Mouse (Mus musculus): ENCODE measurements around the gene Tex2. TPM values are rescaled to one million over a fixed set of nuclear protein-coding genes. Genes with fewer than 3 reads are reported as not detected.
A peak's percentile ranks its signal among the peaks of the same experiment; 100 is the strongest.

The Tex2 gene
- polyA plus RNA-seq, 1 experiment from 2014 or later, result 7.8 TPM

DNA sequence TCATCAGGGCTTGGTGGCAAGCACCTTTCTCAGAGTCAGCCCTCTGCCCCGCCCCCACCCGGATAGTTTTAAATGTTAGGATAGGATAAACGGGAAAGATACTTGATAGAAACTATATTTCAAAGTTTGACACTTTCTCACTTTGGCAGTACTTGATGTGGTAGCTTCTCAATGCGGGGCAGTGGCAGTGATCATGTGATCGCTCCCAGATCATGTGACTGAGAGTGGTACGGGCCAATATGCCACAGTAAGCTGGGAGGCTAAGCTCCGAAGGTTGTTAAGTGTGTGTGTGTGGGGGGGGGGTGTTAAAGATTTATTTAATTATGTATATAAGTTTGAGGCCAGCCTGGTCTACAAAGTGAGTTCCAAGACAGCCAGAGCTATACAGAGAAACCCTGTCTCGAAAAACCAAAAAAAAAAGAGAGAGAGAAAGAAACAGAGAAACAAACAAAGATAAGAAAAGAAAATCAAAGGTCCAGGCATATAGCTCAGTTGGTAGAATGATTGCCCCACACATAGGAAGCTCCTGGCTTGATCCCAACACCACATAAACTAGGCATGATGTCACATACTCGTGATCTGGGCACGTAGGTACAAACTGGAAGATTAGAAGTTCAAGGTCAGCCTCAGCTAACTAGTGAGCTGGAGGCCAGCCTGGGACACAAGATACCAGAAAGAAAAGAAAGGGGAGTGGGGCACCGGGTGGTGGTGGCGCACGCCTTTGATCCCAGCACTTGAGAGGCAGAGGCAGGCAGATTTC, 4.8 kb upstream of the Tex2 start:
- H3K4me3 ChIP-seq (replicated peaks), result no peak overlapping the region
- H3K9ac ChIP-seq (replicated peaks), result no peak overlapping the region
- peaks cover 9% of the 10 kb centered on the region for H3K4me1 ChIP-seq (replicated peaks)
- H3K27ac ChIP-seq, result no peak overlapping the region
- no peaks in the 10 kb centered on the region for H3K9me3 ChIP-seq
- H3K27me3 ChIP-seq, result no peaks in the 10 kb centered on the region
- no peak for ATAC-seq (ENCODE audit: insufficient number of reproducible peaks, insufficient read depth, low FRiP score, low TSS enrichment, low read depth)
- no peaks in the 10 kb centered on the region for H3K36me3 ChIP-seq
- 81% methylated on average over 13 of the region's 13 CpGs for WGBS
- no peak overlapping the region for H3K4me2 ChIP-seq

DNA sequence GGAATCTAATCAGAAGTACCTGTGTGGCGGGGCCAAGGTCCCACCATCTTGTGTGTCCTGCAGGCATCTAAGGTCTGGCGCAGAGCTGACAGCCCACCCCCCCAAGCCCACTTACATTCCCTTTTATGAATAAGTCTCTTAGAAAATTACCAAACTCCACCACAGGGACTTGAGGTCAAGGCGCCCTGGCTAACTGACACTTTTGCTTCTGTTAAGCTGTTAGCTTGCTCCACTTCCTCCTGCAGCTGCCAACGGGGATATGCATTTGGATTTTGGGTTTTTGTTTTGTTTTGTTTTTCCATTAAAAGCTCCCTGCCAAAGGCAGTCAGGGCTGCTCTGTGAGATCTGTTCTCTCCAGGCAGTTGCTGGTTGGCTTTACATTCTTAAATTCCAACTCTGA, 2.3 kb upstream of the Tex2 start:
- no peak overlapping the region for H3K27ac ChIP-seq
- no peaks in the 10 kb centered on the region for H3K9me3 ChIP-seq
- H3K4me1 ChIP-seq (replicated peaks), result peaks cover 16% of the 10 kb centered on the region
- H3K27me3 ChIP-seq, result peaks cover 6% of the 10 kb centered on the region; the same call in 1 of the 2 replicates
- no peaks in the 10 kb centered on the region for H3K36me3 ChIP-seq
- ATAC-seq (ENCODE audit: insufficient number of reproducible peaks, insufficient read depth, low FRiP score, low TSS enrichment, low read depth), result no peak
- H3K4me2 ChIP-seq, result no peak overlapping the region
- H3K9ac ChIP-seq (replicated peaks), result no peak overlapping the region
- no peak overlapping the region for H3K4me3 ChIP-seq (replicated peaks)
- WGBS, result 73% methylated on average over 4 of the region's 4 CpGs

DNA sequence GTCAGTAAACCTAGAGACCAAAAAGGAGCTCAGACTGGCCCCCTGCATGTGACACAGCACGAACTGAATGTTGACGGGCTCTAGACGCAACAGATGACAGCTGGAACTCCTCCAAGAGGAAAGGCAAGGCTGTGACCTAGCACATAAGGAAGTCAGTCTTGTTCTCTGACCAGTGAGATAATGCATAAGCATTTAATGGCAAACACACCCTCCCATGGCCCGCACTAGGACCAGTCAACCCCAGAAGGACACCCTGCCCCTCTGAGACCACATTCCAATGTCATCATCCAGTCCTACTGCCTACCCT, 1.1 kb upstream of the Tex2 start:
- no peak overlapping the region for H3K4me2 ChIP-seq
- H3K4me3 ChIP-seq (replicated peaks), result no peak overlapping the region
- no peaks in the 10 kb centered on the region for H3K36me3 ChIP-seq
- WGBS, result 81% methylated on average over 4 of the region's 4 CpGs
- peaks cover 6% of the 10 kb centered on the region; the same call in 1 of the 2 replicates for H3K27me3 ChIP-seq
- H3K4me1 ChIP-seq (replicated peaks), result peaks cover 19% of the 10 kb centered on the region
- no peak overlapping the region for H3K9ac ChIP-seq (replicated peaks)
- no peaks in the 10 kb centered on the region for H3K9me3 ChIP-seq
- H3K27ac ChIP-seq, result no peak overlapping the region
- ATAC-seq (ENCODE audit: insufficient number of reproducible peaks, insufficient read depth, low FRiP score, low TSS enrichment, low read depth), result no peak

DNA sequence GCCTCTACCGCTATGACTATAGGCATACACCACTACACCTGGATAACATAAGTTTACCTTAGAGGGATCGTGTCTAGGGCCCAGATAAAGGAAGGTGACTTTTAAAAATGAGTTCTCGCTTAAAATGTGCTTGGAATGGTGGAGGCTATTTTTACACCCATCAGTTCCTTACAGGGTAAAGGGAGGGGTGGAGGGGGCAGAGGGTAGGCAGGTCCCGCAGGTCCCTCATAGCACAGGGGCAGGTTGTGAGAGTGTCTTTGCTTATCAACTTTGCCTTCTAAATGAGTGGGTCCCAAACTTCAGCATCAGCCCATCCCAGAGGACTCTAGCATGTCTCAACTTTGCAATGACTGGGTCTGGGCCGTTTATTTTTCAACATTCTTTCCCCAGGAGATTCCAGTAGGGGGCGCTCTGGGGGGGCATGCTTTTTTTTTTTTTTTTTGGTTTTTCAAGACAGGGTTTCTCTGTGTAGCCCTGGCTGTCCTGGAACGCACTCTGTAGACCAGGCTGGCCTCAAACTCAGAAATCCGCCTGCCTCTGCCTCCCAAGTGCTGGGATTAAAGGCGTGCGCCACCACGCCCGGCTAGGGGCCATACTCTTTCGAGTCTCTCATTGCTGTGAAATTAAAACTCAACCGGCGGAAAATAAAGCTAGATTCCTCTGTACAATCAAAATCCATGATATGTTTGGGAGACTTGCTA, 565 bp upstream of the Tex2 start:
- Histone ChIP-seq H3K27me3 (peaks cover 6% of the 10 kb centered on the region; the same call in 1 of the 2 replicates), H3K9ac (replicated peaks) (peak overlapping the region; percentile 55), H3K4me3 (replicated peaks) (peak overlapping the region; percentile 87), H3K4me2 (peak overlapping the region; percentile 89), H3K4me1 (replicated peaks) (peaks cover 21% of the 10 kb centered on the region), H3K36me3 (no peaks in the 10 kb centered on the region), H3K27ac (peak overlapping the region; percentile 82; the same call in 1 of the 2 replicates), H3K9me3 (no peaks in the 10 kb centered on the region)
- ATAC-seq (ENCODE audit: insufficient number of reproducible peaks, insufficient read depth, low FRiP score, low TSS enrichment, low read depth), result no peak
- WGBS, result 57% methylated on average over 15 of the region's 15 CpGs

DNA sequence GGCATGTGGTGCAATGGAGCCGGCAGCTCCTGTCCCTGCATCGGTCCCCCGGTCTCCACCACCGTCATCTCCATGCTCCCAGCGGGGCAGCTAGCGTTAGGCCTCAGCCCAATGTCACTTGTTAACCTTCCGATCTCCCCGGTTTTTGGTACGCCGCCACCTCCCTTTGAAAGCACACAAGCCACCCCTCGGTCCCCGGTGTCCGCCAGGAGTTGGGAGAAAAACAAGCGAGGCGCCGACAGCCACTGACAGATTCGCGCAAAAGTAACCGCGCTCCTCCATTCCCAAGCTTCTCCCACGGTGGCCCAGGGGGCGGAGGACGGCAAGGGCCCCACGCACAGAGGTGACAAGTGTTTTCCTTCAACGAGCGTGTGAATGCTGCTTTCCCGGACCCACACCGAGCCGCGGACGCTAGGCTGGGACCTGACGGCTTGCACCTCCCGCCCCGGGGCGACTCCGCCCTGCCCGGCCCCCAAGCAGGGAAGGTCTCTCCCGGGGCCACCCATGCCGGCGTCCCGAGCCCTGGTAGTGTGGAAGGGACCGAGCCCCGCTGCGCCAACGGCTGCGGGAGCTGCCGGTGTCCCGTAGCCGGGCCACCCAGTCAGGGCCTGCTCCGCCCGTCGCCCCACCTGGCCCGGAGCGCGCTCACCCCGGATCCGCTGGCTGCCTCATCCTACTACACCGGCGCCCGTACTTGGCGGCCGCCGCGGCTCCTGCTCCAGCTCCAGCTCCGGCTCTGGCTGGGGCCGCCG, 838 bp downstream of the Tex2 start:
- Histone ChIP-seq H3K4me3 (replicated peaks) (peak overlapping the region; percentile 87), H3K4me1 (replicated peaks) (peaks cover 21% of the 10 kb centered on the region), H3K4me2 (peak overlapping the region; percentile 89), H3K9ac (replicated peaks) (peak overlapping the region; percentile 89), H3K27ac (peak overlapping the region; percentile 56), H3K9me3 (no peaks in the 10 kb centered on the region), H3K27me3 (peaks cover 6% of the 10 kb centered on the region; the same call in 1 of the 2 replicates), H3K36me3 (no peaks in the 10 kb centered on the region)
- under 1% methylated on average over 65 of the region's 67 CpGs for WGBS
- ATAC-seq (ENCODE audit: insufficient number of reproducible peaks, insufficient read depth, low FRiP score, low TSS enrichment, low read depth), result no peak; the same call in 1 of the 2 replicates

DNA sequence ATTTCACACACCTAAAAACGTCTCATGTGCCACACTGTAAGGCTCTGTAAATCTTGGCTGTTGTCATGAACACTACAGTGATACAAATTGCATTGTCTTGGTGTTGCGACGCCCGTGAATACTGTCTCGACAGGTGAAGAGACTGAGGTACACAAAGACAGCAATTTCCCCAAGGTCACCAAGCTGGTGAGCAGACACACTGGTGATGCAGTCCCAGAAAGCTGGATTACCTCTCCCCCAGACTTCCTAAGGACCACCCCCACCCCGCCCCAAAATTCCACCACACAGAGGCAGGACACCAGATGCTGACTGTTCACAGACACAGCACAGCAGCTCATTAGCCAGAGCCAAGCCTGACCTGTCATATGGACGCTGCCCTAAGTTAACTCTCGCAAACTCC, 3.5 kb downstream of the Tex2 start:
- H3K4me3 ChIP-seq (replicated peaks), result no peak overlapping the region
- peaks cover 21% of the 10 kb centered on the region for H3K4me1 ChIP-seq (replicated peaks)
- H3K27me3 ChIP-seq, result peaks cover 6% of the 10 kb centered on the region; the same call in 1 of the 2 replicates
- no peaks in the 10 kb centered on the region for H3K9me3 ChIP-seq
- ATAC-seq (ENCODE audit: insufficient number of reproducible peaks, insufficient read depth, low FRiP score, low TSS enrichment, low read depth), result no peak
- H3K36me3 ChIP-seq, result peaks cover under 1% of the 10 kb centered on the region; the same call in 1 of the 2 replicates
- H3K4me2 ChIP-seq, result no peak overlapping the region
- no peak overlapping the region for H3K27ac ChIP-seq
- 49% methylated on average over 8 of the region's 8 CpGs for WGBS
- no peak overlapping the region for H3K9ac ChIP-seq (replicated peaks)

DNA sequence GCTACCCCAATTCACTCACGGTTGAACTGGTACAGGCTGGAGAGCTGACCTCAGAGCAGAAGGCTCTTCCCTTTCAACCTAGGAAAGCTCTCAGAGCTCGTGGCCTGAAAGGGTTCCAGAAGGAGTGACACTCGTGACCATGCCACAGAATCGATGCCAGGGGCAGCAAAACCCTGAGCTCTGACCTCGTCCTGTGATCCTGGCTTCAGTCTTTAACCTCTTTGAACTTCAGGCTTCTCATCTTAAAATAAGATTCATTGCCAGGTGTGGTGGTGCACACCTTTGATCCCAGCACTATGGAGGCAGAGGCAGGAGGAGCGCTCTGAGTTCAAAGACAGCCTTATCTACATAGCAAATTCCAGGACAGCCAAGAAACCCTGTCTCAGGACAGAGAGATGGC, 5.9 kb downstream of the Tex2 start:
- Histone ChIP-seq H3K27ac (no peak overlapping the region), H3K4me3 (replicated peaks) (no peak overlapping the region), H3K9ac (replicated peaks) (no peak overlapping the region), H3K27me3 (peaks cover 6% of the 10 kb centered on the region; the same call in 1 of the 2 replicates), H3K36me3 (peaks cover 6% of the 10 kb centered on the region; the same call in 1 of the 2 replicates), H3K9me3 (no peaks in the 10 kb centered on the region), H3K4me2 (no peak overlapping the region), H3K4me1 (replicated peaks) (peaks cover 21% of the 10 kb centered on the region)
- ATAC-seq (ENCODE audit: insufficient number of reproducible peaks, insufficient read depth, low FRiP score, low TSS enrichment, low read depth), result no peak
- WGBS, result 64% methylated on average over 6 of the region's 6 CpGs

DNA sequence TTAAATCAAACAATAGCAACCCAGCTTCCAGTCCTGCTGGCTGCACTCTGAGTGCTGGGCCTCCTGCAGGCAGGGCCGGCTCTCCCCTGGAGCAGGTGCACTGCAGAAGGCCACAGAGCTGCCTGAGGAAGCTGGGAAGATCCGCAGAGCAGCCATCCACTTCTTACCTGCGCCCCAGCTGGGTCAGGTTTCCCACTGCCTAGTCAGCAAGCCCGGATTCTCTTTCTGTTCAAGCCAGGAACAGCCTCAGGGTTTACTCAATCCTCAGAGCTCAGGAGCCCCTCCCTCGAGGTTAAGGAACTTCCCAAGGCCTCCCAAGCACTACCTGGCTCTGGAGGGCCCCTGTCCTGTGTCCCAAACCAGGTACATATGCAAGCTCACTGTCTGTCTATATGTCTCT, 7.2 kb downstream of the Tex2 start:
- H3K4me3 ChIP-seq (replicated peaks), result no peak overlapping the region
- no peaks in the 10 kb centered on the region for H3K9me3 ChIP-seq
- H3K36me3 ChIP-seq, result peaks cover 6% of the 10 kb centered on the region; the same call in 1 of the 2 replicates
- 48% methylated on average over 5 of the region's 5 CpGs for WGBS
- H3K4me2 ChIP-seq, result no peak overlapping the region
- H3K9ac ChIP-seq (replicated peaks), result 0 out of 2 replicates have a peak overlapping the region, but pooled peaks have one; percentile 8
- H3K4me1 ChIP-seq (replicated peaks), result peaks cover 11% of the 10 kb centered on the region
- H3K27me3 ChIP-seq, result no peaks in the 10 kb centered on the region
- no peak overlapping the region for H3K27ac ChIP-seq
- no peak for ATAC-seq (ENCODE audit: insufficient number of reproducible peaks, insufficient read depth, low FRiP score, low TSS enrichment, low read depth)

DNA sequence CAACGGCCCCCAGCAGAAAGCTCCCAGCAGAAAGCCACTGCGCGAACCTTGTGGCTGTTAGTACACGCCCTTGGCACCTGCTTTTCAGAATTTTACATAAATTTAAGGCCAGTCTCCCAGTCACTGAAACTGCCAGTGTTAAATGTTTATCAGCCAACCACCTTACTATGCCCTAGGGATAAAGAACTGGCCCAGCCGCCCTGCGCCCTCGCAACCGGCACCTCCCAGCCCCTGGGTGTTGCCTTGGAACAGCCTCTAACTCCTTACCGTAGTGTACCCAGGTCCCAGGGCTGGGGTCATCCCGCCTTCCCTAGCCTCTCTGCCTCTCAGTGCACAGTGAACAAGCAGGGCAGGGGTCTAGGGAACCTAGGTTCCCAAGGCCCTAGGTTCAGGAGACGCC, 10.0 kb downstream of the Tex2 start:
- Histone ChIP-seq H3K36me3 (peaks cover 6% of the 10 kb centered on the region; the same call in 1 of the 2 replicates), H3K9me3 (no peaks in the 10 kb centered on the region), H3K4me1 (replicated peaks) (peaks cover 10% of the 10 kb centered on the region; the same call in 1 of the 2 replicates), H3K27me3 (no peaks in the 10 kb centered on the region), H3K9ac (replicated peaks) (no peak overlapping the region), H3K4me3 (replicated peaks) (no peak overlapping the region), H3K4me2 (no peak overlapping the region), H3K27ac (no peak overlapping the region)
- no peak for ATAC-seq (ENCODE audit: insufficient number of reproducible peaks, insufficient read depth, low FRiP score, low TSS enrichment, low read depth)
- WGBS, result 85% methylated on average over 11 of the region's 11 CpGs

DNA sequence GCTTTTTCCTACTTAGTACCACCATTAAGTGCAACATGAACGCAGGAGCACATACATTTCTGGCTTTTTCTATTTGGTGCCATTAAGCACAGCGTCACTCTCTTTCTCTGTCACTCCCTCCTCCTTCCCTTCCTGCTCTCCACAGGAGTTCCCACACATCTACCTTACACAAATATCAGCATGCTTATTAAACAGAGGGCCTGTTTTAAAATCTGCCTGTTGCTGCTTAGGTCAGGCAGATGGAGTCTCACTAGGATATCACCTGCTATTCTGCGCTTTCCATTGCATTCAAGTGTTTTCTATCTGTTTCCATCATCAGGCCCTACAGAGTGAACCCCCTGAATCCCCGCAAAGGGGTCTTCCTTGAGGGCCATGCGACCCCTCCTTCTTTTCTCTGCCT, 13.1 kb downstream of the Tex2 start:
- H3K9ac ChIP-seq (replicated peaks), result no peak overlapping the region
- no peak overlapping the region for H3K4me3 ChIP-seq (replicated peaks)
- no peaks in the 10 kb centered on the region for H3K27me3 ChIP-seq
- H3K4me1 ChIP-seq (replicated peaks), result peaks cover 19% of the 10 kb centered on the region
- H3K36me3 ChIP-seq, result peaks cover 6% of the 10 kb centered on the region; the same call in 1 of the 2 replicates
- H3K9me3 ChIP-seq, result no peaks in the 10 kb centered on the region
- H3K4me2 ChIP-seq, result no peak overlapping the region
- H3K27ac ChIP-seq, result no peak overlapping the region
- 79% methylated on average over 5 of the region's 5 CpGs for WGBS
- ATAC-seq (ENCODE audit: insufficient number of reproducible peaks, insufficient read depth, low FRiP score, low TSS enrichment, low read depth), result no peak

DNA sequence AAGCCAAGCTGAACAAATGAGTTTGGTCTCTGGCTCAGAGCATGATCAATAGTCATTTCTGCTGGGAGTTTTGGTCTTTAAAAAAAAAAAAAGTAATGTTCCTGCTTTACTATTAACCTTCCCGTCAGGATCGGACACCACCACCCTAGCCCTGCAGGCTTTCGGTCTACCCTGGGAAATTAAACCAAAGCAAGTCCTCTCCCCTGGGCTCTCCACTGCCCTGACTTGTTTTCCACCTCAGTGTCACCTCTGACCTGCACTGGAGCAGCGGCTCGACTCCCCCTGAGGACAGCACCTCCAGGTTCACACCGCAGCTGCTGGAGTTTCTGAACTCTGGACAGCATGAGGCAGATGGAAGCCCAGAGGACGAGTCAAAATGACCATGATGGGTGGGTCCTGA, 13.9 kb downstream of the Tex2 start:
- peaks cover 21% of the 10 kb centered on the region for H3K4me1 ChIP-seq (replicated peaks)
- H3K9me3 ChIP-seq, result no peaks in the 10 kb centered on the region
- H3K4me3 ChIP-seq (replicated peaks), result no peak overlapping the region
- no peaks in the 10 kb centered on the region for H3K27me3 ChIP-seq
- no peak overlapping the region for H3K4me2 ChIP-seq
- WGBS, result 67% methylated on average over 7 of the region's 7 CpGs
- H3K9ac ChIP-seq (replicated peaks), result no peak overlapping the region
- peaks cover under 1% of the 10 kb centered on the region; the same call in 1 of the 2 replicates for H3K36me3 ChIP-seq
- ATAC-seq (ENCODE audit: insufficient number of reproducible peaks, insufficient read depth, low FRiP score, low TSS enrichment, low read depth), result no peak
- no peak overlapping the region for H3K27ac ChIP-seq

All from limb, embryonic 12.5 days (tissue).